Mouse (Mus musculus) G1E (cell line): ENCODE data around the gene L3mbtl1.

Experiments
- CTCF ChIP-seq: IDR thresholded peaks from 2 replicates; pipeline ENCODE4 v1.5.1; 2012; ENCODE audit warnings: low read depth, low read length, inconsistent platforms, mixed read lengths
- GATA2 ChIP-seq: IDR thresholded peaks from 2 replicates; pipeline ENCODE4 v1.6.1; 2012; ENCODE audit warnings: low read depth, low read length, inconsistent platforms, borderline replicate concordance
- POLR2AphosphoS5 ChIP-seq: IDR thresholded peaks from 2 replicates; pipeline ENCODE4 v1.6.1; 2012; ENCODE audit warnings: low read depth, low read length, inconsistent platforms; ENCODE audit not compliant: insufficient replicate concordance

DNA sequence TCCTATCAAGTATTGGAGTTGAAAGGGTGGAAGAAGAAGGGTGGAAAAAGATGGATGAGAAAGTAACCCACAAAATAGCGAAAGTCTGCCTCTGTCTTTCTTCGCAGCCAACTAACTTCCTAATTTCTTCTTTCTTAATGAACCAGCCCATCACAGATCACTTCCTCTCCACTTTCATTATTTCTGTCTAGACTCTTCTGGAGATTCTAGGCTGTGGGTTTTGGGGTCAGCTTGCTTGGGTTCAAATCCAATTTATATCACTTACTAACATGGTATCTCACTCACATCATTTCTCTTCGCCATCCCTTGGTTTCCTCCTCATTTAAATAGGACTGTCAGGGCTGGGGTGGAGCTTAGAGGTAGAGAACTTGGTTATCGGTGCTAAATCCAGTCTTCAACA lies 45.0 kb downstream of the L3mbtl1 start:
- no peak for TF ChIP-seq CTCF
- TF ChIP-seq POLR2AphosphoS5 = no peak
- TF ChIP-seq GATA2 = no peak
